Mouse (Mus musculus) hindbrain, embryonic 12.5 days (tissue): ENCODE results near the gene 4930444G20Rik. TPM values are rescaled to one million over a fixed set of nuclear protein-coding genes. Genes with fewer than 3 reads are reported as not detected.

Experiments used
- ATAC-seq: fragments of 200-750 bp; cut with Nextera tagmentation; 2 replicates; pipeline ENCODE4 v1.8.0; 2017; ENCODE audit warnings: moderate TSS enrichment; ENCODE audit not compliant: low FRiP score
- H3K27ac ChIP-seq: fragments of 300-500 bp; sonication (generic); 2 replicates; pipeline ENCODE4 v1.5.1; 2016; ENCODE audit warnings: mild to moderate bottlenecking
- H3K27me3 ChIP-seq: fragments of 300-500 bp; sonication (generic); 2 replicates; pipeline ENCODE4 v1.6.1; 2016; ENCODE audit warnings: mild to moderate bottlenecking
- H3K36me3 ChIP-seq: fragments of 300-500 bp; sonication (generic); 2 replicates; pipeline ENCODE4 v1.6.1; 2016; ENCODE audit warnings: mild to moderate bottlenecking
- H3K4me1 ChIP-seq: fragments of 300-500 bp; sonication (generic); 2 replicates; pipeline ENCODE4 v1.6.1; 2016
- H3K4me2 ChIP-seq: fragments of 300-500 bp; sonication (generic); replicated peaks from 2 replicates; pipeline ENCODE4 v1.6.1; 2016; ENCODE audit warnings: mild to moderate bottlenecking
- H3K4me3 ChIP-seq: fragments of 300-500 bp; sonication (generic); 2 replicates; pipeline ENCODE4 v1.5.1; 2016; ENCODE audit warnings: mild to moderate bottlenecking
- H3K9ac ChIP-seq: fragments of 300-500 bp; sonication (generic); 2 replicates; pipeline ENCODE4 v1.6.1; 2016; ENCODE audit warnings: mild to moderate bottlenecking, moderate library complexity
- H3K9me3 ChIP-seq: fragments of 300-500 bp; sonication (generic); replicated peaks from 2 replicates; pipeline ENCODE4 v1.6.1; 2016; ENCODE audit warnings: mild to moderate bottlenecking
- WGBS: fragments of 180-500 bp; shearing (Covaris S2); methylation state at CpG from one replicate; pipeline ENCODE4 v1.1.7; 2016; 5-methylcytosine and 5-hydroxymethylcytosine counted together
- polyA plus RNA-seq: library from polyadenylated mRNA; unstranded; fragments of >200 nt; fragmentation: Nextera tagmentation; extraction: Ambion mirVana; gene quantifications from 2 replicates; pipeline ENCODE4 v1.2.1, GENCODE M21; 2016

4930444G20Rik gene
- polyA plus RNA-seq, 1 experiment from 2014 or later = not detected

GRCm38 (mm10) chr10:22017469-22018159 lies 50.3 kb downstream of the 4930444G20Rik start:
- no peaks in the 10 kb centered on the region for H3K4me1 ChIP-seq
- ATAC-seq = no peak
- no peak overlapping the region for H3K9ac ChIP-seq
- no peaks in the 10 kb centered on the region for H3K27me3 ChIP-seq
- no peaks in the 10 kb centered on the region for H3K9me3 ChIP-seq
- no peak overlapping the region for H3K27ac ChIP-seq
- H3K36me3 ChIP-seq = no peaks in the 10 kb centered on the region
- no peak overlapping the region for H3K4me2 ChIP-seq
- H3K4me3 ChIP-seq = no peak overlapping the region
- 72% methylated on average over 16 of the region's 16 CpGs for WGBS

Other genes starting within 250 kb of the 4930444G20Rik start
- 32.8 and 33.8 TPM in 2 replicates for gene Sgk1, start 185.9 kb downstream of the 4930444G20Rik start, polyA plus RNA-seq
- 13.5 and 15.6 TPM in 2 replicates for gene E030030I06Rik, start 81.2 kb upstream of the 4930444G20Rik start, polyA plus RNA-seq
- gene Raet1e, start 90.5 kb upstream of the 4930444G20Rik start, polyA plus RNA-seq = 6.1 and 6.8 TPM in 2 replicates
- 0.85 and 1.2 TPM in 2 replicates for gene H60b, start 90.5 kb upstream of the 4930444G20Rik start, polyA plus RNA-seq